ENCODE assay signal across 9 mouse cellular contexts in genomic region chr12:72939616-72940015, GRCm38 (mm10). TPM values are rescaled to one million over a fixed set of nuclear protein-coding genes. Genes with fewer than 3 reads are reported as not detected.
DNase-seq lines count a peak whose midpoint lies in the region; ATAC-seq and TF ChIP-seq lines count a peak whose summit lies in the region.
"Had no signal": no experiment of that assay in that cellular context is flagged by ENCODE, and none has a peak within 500 bp of the region (broad histone marks: within the 10 kb centered on the region; RNA-seq: fewer than 3 reads in every experiment).

Six6 (plus strand) TSS chr12:72939892.

- no peak within 1 kb of the TSS for H3K9ac ChIP-seq in kidney, embryonic 14.5 days (ENCODE audit: low read depth, low read length)
- no peak within 1 kb of the TSS for H3K9ac ChIP-seq in hindbrain, postnatal 0 days (replicated peaks; ENCODE audit: low read length)
- H3K9ac ChIP-seq in neural tube, embryonic 11.5 days (ENCODE audit: low read length): no peak within 1 kb of the TSS

- H3K36me3 ChIP-seq in kidney, embryonic 14.5 days (ENCODE audit: control insufficient read depth, insufficient read depth, low read length): no peaks in the 10 kb centered on the region
- H3K36me3 ChIP-seq in hindbrain, postnatal 0 days (ENCODE audit: insufficient read depth, low read length): no peaks in the 10 kb centered on the region
- H3K36me3 ChIP-seq in neural tube, embryonic 11.5 days (ENCODE audit: control insufficient read depth, insufficient read depth, low read length): no peaks in the 10 kb centered on the region

- H3K4me3 ChIP-seq in kidney, embryonic 14.5 days (ENCODE audit: low read length): peak within 1 kb of the TSS; percentile 22
- H3K4me3 ChIP-seq in hindbrain, postnatal 0 days (ENCODE audit: low read length): peak within 1 kb of the TSS; percentile 6; the same call in 1 of the 2 replicates
- H3K4me3 ChIP-seq in neural tube, embryonic 11.5 days (ENCODE audit: low read depth, low read length): peak within 1 kb of the TSS; percentile 3; the same call in 1 of the 2 replicates

- H3K27me3 ChIP-seq in kidney, embryonic 14.5 days (ENCODE audit: control insufficient read depth, insufficient read depth, low read length): peaks cover 95% of the 10 kb centered on the region
- H3K27me3 ChIP-seq in hindbrain, postnatal 0 days (ENCODE audit: insufficient read depth, low read length): peaks cover 83% of the 10 kb centered on the region
- H3K27me3 ChIP-seq in neural tube, embryonic 11.5 days (ENCODE audit: control insufficient read depth, insufficient read depth, low read length): peaks cover 89% of the 10 kb centered on the region

- no peak within 1 kb of the TSS for H3K27ac ChIP-seq in kidney, embryonic 14.5 days (ENCODE audit: low read depth, low read length)
- H3K27ac ChIP-seq in hindbrain, postnatal 0 days: no peak within 1 kb of the TSS
- H3K27ac ChIP-seq in neural tube, embryonic 11.5 days (ENCODE audit: low read depth, low read length): no peak within 1 kb of the TSS

- no peak for TF ChIP-seq CTCF in hindbrain, postnatal 0 days (IDR thresholded peaks at IDR 0.05; ENCODE audit: low read depth)

- H3K9me3 ChIP-seq in kidney, embryonic 14.5 days (ENCODE audit: control insufficient read depth, low read length): no peaks in the 10 kb centered on the region
- H3K9me3 ChIP-seq in hindbrain, postnatal 0 days (ENCODE audit: low read length): no peaks in the 10 kb centered on the region
- H3K9me3 ChIP-seq in neural tube, embryonic 11.5 days (ENCODE audit: control insufficient read depth, low read length): no peaks in the 10 kb centered on the region

- ATAC-seq in kidney, embryonic 14.5 days (ENCODE audit: low FRiP score, low TSS enrichment): peak; percentile 45; the same call in 1 of the 2 replicates
- ATAC-seq in hindbrain, postnatal 0 days: no peak
- ATAC-seq in neural tube, embryonic 11.5 days (ENCODE audit: insufficient read depth, low FRiP score, low TSS enrichment): no peak
- no peak for ATAC-seq in cerebellum, adult (ENCODE audit: insufficient number of reproducible peaks, low FRiP score, low TSS enrichment)

- H3K4me2 ChIP-seq in kidney, embryonic 14.5 days (replicated peaks; ENCODE audit: low read depth, low read length): peak within 1 kb of the TSS; percentile 12; the same call in 1 of the 2 replicates
- peak within 1 kb of the TSS; percentile 16; the same call in 1 of the 2 replicates for H3K4me2 ChIP-seq in hindbrain, postnatal 0 days (ENCODE audit: low read depth, low read length)
- H3K4me2 ChIP-seq in neural tube, embryonic 11.5 days (ENCODE audit: low read depth): peak within 1 kb of the TSS; percentile 18; the same call in 1 of the 2 replicates

- no peak for DNase-seq in kidney, postnatal 25 days
- DNase-seq in embryo, embryonic 11 days: peak; percentile 67
- no peak for DNase-seq in hindbrain, postnatal 0 days (ENCODE audit: low spot score)
- DNase-seq in neural tube, embryonic 11.5 days (ENCODE audit: low spot score): peak; percentile 53
- no peak for DNase-seq in left cerebral cortex, adult 11 months (ENCODE audit: low spot score)
- DNase-seq in layer of hippocampus, adult 18-20 months (ENCODE audit: low spot score in 2 of 2): no peak

- 1% methylated on average over 28 of the region's 28 CpGs for WGBS in kidney, embryonic 14.5 days
- under 1% methylated on average over 28 of the region's 28 CpGs for WGBS in hindbrain, postnatal 0 days
- WGBS in neural tube, embryonic 11.5 days: 0% methylated on average over 28 of the region's 28 CpGs

- peaks cover 4% of the 10 kb centered on the region; the same call in 1 of the 2 replicates for H3K4me1 ChIP-seq in kidney, embryonic 14.5 days (ENCODE audit: control insufficient read depth, insufficient read depth, low read length)
- no peaks in the 10 kb centered on the region for H3K4me1 ChIP-seq in hindbrain, postnatal 0 days (ENCODE audit: insufficient read depth, low read length)
- peaks cover 2% of the 10 kb centered on the region; the same call in 1 of the 2 replicates for H3K4me1 ChIP-seq in neural tube, embryonic 11.5 days (ENCODE audit: control insufficient read depth, insufficient read depth, low read length)

RNA-seq across cellular contexts. Expression of gene Six6, which starts in this region (rescaled TPM):
- polyA plus RNA-seq in kidney, embryonic 14.5 days (2014; fragmentation: Nextera tagmentation; extraction: Ambion mirVana): not detected in 2 replicates
- total RNA-seq in hindbrain, postnatal 0 days (2014; rRNA removed): 0.22 TPM in 1 of 2 replicates, not detected in the other
- not detected in 2 replicates for polyA plus RNA-seq in hindbrain, postnatal 0 days (2015; fragmentation: Nextera tagmentation; extraction: Ambion mirVana)
- polyA plus RNA-seq in neural tube, embryonic 11.5 days (2014; fragmentation: Nextera tagmentation; extraction: Ambion mirVana): not detected in 2 replicates
- not detected for total RNA-seq in layer of hippocampus, adult 18-20 months (2021)
- total RNA-seq: MEL had no signal

Comparison
In these comparisons a context has a peak if more than half of its experiments do, and no peak if none do; other contexts are left out.
1. Peak in ATAC-seq, H3K4me3 ChIP-seq and H3K4me2 ChIP-seq in kidney, embryonic 14.5 days; RNA of the gene not detected or under 1 TPM.
2. Peak in DNase-seq, H3K4me3 ChIP-seq and H3K4me2 ChIP-seq in neural tube, embryonic 11.5 days; RNA of the gene not detected or under 1 TPM.